Mouse (Mus musculus) monocyte, adult 5-6 weeks (primary cell): ENCODE measurements around the gene Stpg2. TPM values are rescaled to one million over a fixed set of nuclear protein-coding genes. Genes with fewer than 3 reads are reported as not detected.
"Not testable (repeated sequence)": the region's sequence is repeated elsewhere in the genome, so short reads cannot be mapped to it uniquely, and the experiment has no call there.

Experiments used
- ATAC-seq: fragments of 153-309, 156-312 bp; replicated peaks from 2 replicates; pipeline ENCODE4 v1.8.0; 2017; ENCODE audit warnings: mild to moderate bottlenecking; ENCODE audit not compliant: low TSS enrichment, insufficient number of reproducible peaks, severe bottlenecking, poor library complexity, low FRiP score
- total RNA-seq: library from RNA; stranded (forward); fragments of 200-1000, 200-491, 200-594 nt; gene quantifications from 3 replicates; pipeline ENCODE4 v1.2.3, GENCODE M21; 2017

The Stpg2 gene
- total RNA-seq = not detected in 3 replicates

DNA sequence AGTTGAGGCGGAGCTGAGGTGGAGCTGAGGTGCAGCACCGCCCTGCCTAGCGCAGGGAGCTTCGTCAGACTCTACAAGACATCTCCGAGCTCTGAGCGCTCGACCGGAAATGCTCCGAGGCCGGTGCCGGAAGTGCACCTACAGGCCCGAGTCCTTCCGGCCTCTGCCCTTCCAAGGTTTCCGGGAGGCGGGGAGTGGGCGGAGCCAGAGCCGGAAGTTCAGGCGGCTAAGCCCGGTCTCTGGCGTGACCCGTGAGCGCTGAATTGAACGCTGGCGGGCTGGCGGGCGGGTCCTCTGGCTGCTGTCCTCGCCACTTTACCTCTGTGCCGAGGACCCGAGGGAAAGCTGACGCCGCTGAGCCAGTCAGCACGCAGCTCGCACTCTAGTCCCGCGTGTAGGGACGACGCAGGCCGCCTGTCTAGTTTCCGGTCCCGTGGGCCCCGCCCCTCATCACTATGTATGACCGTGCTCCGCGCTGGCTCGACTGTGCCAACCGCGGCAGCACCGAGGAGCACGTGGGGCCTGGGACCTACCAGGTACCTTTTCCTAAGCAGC is at the start of gene Stpg2:
Gene Stpg2, plus strand, starts transcription at position 251 of the 555 bp plus-strand sequence.
- peak; percentile 96 for ATAC-seq

DNA sequence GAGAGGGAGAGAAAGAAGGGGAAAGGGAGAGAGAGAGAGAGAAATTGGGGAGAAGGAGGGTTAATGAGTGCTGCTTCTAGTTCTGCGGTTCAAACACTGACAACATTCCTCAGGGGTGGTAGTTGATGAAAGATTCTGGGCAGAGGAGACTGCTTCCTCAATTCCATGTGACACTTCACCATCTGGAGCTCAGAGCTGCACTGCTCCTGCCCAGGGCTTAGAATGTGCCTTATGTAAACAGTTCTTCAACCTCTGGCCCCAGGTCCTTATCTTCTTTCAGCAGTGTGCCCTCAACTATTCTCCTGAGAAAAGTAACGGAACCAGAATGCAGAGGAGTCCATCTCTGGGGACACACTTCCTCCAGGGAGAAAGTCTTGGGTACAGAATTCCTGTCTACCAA is 43.3 kb upstream of the Stpg2 start:
- ATAC-seq = no peak

DNA sequence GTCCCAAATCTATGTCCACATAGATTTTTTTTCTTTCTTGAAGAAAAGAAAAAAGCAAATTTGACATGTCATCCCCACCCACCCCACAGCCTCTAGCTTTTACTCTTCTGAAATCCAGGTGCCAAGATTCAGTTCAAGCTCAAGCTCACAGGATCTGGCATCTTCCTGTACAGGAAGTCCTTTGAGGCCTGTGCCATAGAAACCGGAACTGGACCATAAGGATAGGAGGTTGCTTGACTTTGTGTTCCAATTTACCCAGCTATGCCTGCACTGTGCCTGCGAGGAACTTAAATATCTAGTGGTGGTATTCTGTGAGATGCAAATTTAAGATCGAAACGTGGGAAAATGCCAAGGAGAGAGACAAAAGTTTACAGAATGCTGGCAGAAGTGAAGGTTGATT is 42.8 kb upstream of the Stpg2 start:
- ATAC-seq = no peak

GRCm38 (mm10) chr3:139168510-139169269 is 36.8 kb upstream of the Stpg2 start:
- no peak for ATAC-seq

DNA sequence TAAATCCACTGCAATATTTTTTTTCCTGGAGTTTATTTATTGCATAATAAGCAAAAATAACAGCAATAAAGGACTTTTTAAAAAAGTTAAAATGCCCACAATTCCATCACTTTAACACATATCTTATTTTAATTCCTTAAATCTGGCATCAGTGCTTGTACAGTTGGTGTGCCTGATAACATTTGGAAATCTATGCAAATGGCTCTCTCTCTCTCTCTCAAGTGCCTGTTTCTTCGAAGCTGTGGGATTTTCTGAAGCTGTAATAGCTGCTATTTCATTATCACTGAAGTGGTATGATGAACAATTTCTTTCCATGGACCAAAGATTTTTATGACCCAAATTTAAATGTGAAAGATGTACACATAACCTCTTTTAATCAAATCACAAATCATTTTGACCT is 35.8 kb upstream of the Stpg2 start:
- no peak for ATAC-seq

DNA sequence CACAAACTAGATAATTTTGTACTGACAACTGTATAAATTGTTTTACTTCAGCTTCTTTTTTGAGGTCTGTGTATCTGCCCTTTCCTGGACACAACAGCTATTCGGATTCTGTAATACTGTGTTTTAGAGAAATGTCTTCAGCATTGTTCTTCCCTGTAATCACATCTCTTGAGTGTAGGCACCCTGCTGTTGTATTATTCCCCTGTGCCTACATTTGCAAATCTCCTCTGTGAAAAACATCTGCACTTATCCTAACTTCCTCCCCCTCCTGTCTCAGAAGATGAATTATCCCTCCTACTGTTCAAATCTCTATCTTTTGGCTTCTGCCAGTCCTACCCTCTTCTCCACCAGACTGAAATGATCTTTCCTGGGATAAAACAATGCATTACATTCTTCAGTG is 28.6 kb upstream of the Stpg2 start:
- no peak for ATAC-seq

GRCm38 (mm10) chr3:139191541-139191940 is 14.0 kb upstream of the Stpg2 start:
- no peak for ATAC-seq

DNA sequence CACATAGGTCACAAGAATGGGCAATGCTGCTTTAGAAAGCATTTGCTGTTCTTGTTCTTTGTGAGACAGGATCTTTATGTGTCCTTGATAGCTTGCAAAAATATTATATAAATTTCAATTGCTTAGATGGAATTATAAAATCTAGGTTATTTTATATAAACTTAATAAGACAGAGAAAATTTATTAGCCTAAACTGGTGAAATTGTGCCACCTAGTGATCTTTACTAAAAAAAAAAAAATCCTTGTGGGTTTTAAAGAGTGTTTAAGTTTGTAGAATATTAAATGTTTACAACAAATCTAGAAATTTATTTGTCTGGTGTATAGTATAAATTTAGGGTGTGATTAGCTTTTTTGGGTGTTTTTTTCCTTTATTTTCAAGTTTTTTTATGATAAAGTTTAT is 11.6 kb upstream of the Stpg2 start:
- ATAC-seq = no peak

DNA sequence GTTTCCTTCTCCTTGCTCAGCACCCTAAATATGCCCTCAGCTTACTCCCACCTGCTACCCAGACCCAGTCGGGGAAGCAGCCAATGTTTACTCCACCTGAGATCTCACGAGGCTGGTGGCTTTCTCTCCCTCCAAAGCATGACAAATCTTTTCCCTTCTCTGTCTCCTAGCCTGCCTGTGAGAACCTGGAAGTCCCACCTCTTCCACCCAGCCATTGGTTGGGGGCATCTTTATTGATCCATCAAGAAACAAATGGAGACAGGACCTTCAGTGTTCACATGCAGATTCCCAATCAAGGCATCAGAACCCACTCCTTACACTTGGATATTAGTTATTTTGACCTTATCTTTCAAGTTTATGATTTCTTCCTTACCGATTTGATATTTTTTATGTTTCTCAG is 7.1 kb upstream of the Stpg2 start:
- no peak for ATAC-seq

- no peak for ATAC-seq
Observed at GRCm38 (mm10) chr3:139200324-139200723, 5.2 kb upstream of the Stpg2 start.

GRCm38 (mm10) chr3:139216945-139217344 is 11.5 kb downstream of the Stpg2 start:
- ATAC-seq = no peak

DNA sequence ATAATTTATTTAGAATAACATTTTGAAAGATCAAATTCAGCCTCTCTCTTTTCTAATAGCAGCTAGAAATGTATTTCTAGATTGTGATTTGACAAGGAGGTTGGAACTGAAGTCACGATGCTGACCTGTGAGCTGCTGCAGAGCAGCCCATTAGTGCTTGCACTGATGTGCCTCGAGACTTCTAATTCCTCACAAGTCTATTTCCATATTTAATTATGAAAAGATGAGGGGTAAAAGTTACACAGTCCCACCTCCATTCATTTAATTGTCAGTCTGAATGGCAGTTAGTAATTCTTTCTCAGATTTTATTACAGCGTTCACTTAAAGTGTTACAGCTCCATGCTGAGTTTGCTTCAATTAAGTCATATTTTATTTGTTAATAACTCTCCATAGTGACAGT is 19.6 kb downstream of the Stpg2 start:
- no peak for ATAC-seq

GRCm38 (mm10) chr3:139226811-139227210 is 21.3 kb downstream of the Stpg2 start:
- no peak for ATAC-seq

- no peak for ATAC-seq
Observed at GRCm38 (mm10) chr3:139245219-139245618, 39.7 kb downstream of the Stpg2 start.

DNA sequence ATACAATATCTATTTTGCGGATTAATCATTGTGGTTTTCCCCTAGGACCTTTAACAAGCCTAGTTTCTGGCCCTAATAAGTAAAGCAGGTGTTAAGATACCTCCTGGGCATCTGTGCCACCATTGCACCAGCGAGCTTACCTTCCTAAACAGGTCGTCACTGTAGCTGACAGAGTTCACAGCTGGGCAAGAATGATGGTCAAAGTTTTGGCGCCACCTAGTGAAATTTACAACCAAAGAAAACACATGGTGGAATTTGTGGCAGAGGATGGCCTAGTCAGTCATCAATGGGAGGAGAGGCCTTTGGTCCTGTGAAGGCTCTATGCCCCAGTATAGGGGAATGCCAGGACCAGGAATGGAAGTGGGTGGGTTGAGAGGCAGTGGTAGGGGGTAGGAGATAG is 41.0 kb downstream of the Stpg2 start:
- ATAC-seq = 0 out of 2 replicates have a peak, but pooled peaks have one; percentile 43

GRCm38 (mm10) chr3:139262359-139262758 is 56.9 kb downstream of the Stpg2 start:
- ATAC-seq = not testable (repeated sequence)

GRCm38 (mm10) chr3:139297909-139298308 is 92.4 kb downstream of the Stpg2 start:
- no peak for ATAC-seq

DNA sequence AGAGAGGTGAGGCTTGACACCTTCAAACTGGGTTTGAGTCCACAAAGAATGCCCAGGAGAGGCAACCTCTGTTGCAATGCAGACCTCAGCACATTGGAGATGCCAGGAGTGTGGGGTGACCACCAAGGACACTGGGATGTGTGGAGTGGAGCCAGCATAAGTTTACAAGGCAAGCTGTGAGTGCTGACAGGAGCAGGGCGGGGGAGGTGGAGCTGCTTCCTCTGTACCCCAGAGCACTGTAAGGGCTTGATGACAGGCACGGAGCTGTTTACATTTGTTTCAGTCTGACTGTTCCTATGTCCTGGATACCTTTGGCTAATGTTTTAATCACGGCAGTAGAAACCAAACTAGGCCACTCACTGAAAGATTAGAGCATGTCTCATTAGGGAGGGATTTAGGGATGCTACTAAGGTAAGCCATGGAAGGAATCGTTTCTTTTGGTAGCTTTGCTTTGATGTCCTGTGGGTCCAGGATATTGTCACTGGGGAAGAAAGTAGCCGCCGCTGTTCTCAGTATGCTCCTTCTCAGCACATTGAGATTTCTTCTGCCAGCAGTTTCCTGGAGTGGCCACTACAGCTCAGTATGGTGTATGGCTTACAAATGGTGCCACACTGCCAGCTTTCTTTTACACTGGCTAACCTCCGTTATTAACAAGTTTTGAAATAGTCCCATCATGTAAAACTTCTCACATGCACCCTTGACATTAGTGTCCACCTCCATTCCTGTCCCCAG is 102.8 kb downstream of the Stpg2 start:
- no peak for ATAC-seq

GRCm38 (mm10) chr3:139311721-139312120 is 106.2 kb downstream of the Stpg2 start:
- ATAC-seq = no peak

GRCm38 (mm10) chr3:139380494-139380893 is 175.0 kb downstream of the Stpg2 start:
- ATAC-seq = no peak
